Mouse (Mus musculus): ENCODE results near the gene Pdia5. TPM values are rescaled to one million over a fixed set of nuclear protein-coding genes. Genes with fewer than 3 reads are reported as not detected.

The Pdia5 gene
- polyA plus RNA-seq, 1 experiment from 2014 or later, result 18.4 TPM

DNA sequence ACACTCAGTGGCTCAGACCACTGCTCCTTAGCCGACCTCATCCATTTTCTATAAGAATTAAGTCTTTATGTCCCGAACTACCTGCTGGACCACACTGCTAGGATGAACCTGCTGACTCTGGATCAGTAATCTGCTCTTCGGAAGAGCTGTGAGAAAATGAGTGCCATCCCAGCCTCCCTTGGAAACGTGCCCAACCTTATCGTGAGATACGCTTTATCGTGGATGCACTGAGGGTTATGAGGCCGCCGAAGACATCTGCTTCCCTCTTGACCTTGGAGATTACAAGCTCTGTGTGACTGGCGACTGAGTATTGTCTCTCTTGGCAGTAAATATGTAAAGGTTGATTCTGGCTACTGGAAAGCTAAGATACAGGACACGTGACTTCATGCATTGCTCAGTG, 11.8 kb upstream of the Pdia5 start:
- TF ChIP-seq CTCF (IDR thresholded peaks at IDR 0.05; ENCODE audit: low read depth), result no peak
- no peak for DNase-seq
- Histone ChIP-seq H3K4me3 (ENCODE audit: low read depth, low read length) (no peak overlapping the region), H3K9ac (no peak overlapping the region), H3K9me3 (ENCODE audit: low read depth, low read length) (no peaks in the 10 kb centered on the region), H3K4me1 (ENCODE audit: insufficient read depth) (no peaks in the 10 kb centered on the region), H3K27ac (ENCODE audit: low read depth) (no peak overlapping the region), H3K36me3 (ENCODE audit: insufficient read depth) (no peaks in the 10 kb centered on the region), H3K4me2 (no peak overlapping the region), H3K27me3 (ENCODE audit: insufficient read depth, low read length) (no peaks in the 10 kb centered on the region)
- ATAC-seq (ENCODE audit: insufficient read depth), result no peak
- 61% methylated on average over 11 of the region's 11 CpGs for WGBS

GRCm38 (mm10) chr16:35501106-35501760, 10.6 kb upstream of the Pdia5 start:
- Histone ChIP-seq H3K9me3 (ENCODE audit: low read depth, low read length) (no peaks in the 10 kb centered on the region), H3K4me3 (ENCODE audit: low read depth, low read length) (no peak overlapping the region), H3K27ac (ENCODE audit: low read depth) (no peak overlapping the region), H3K9ac (no peak overlapping the region), H3K36me3 (ENCODE audit: insufficient read depth) (no peaks in the 10 kb centered on the region), H3K4me2 (no peak overlapping the region), H3K4me1 (ENCODE audit: insufficient read depth) (no peaks in the 10 kb centered on the region), H3K27me3 (ENCODE audit: insufficient read depth, low read length) (no peaks in the 10 kb centered on the region)
- no peak for TF ChIP-seq CTCF (IDR thresholded peaks at IDR 0.05; ENCODE audit: low read depth)
- 51% methylated on average over 4 of the region's 4 CpGs for WGBS
- no peak for ATAC-seq (ENCODE audit: insufficient read depth)
- DNase-seq, result no peak

- no peaks in the 10 kb centered on the region for H3K27me3 ChIP-seq (ENCODE audit: insufficient read depth, low read length)
- ATAC-seq (ENCODE audit: insufficient read depth) (no peak), DNase-seq (no peak)
- no peak overlapping the region for H3K4me2 ChIP-seq
- no peak overlapping the region for H3K4me3 ChIP-seq (ENCODE audit: low read depth, low read length)
- no peaks in the 10 kb centered on the region for H3K9me3 ChIP-seq (ENCODE audit: low read depth, low read length)
- no peaks in the 10 kb centered on the region for H3K4me1 ChIP-seq (ENCODE audit: insufficient read depth)
- H3K27ac ChIP-seq (ENCODE audit: low read depth), result no peak overlapping the region
- WGBS, result 77% methylated on average over 3 of the region's 3 CpGs
- no peaks in the 10 kb centered on the region for H3K36me3 ChIP-seq (ENCODE audit: insufficient read depth)
- TF ChIP-seq CTCF (IDR thresholded peaks at IDR 0.05; ENCODE audit: low read depth), result no peak
- H3K9ac ChIP-seq, result no peak overlapping the region
Observed at GRCm38 (mm10) chr16:35500342-35500741, 9.7 kb upstream of the Pdia5 start.

DNA sequence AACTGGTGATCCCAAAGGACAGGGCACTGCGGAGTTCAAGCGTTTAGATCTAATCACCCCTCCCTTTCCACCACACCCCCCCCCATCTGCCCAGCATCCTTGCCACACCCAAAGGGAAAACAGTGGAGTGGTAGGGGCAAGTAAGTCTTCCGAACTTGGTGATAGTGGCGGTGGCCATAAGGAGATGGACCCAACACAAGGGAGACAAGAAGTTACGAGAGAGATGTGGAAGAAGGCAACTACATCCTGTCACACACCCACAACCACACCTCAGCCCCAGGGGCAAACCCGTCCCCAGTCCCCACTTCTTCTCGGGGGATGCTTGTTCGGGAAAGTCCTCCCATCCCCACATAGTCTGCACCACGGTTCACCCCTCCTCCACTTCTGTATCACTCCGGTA, 880 bp downstream of the Pdia5 start:
- Histone ChIP-seq H3K4me3 (ENCODE audit: low read depth, low read length) (peak overlapping the region; percentile 74), H3K4me2 (peak overlapping the region; percentile 95), H3K36me3 (ENCODE audit: insufficient read depth) (no peaks in the 10 kb centered on the region), H3K27ac (ENCODE audit: low read depth) (no peak overlapping the region), H3K27me3 (ENCODE audit: insufficient read depth, low read length) (no peaks in the 10 kb centered on the region), H3K9me3 (ENCODE audit: low read depth, low read length) (no peaks in the 10 kb centered on the region), H3K9ac (peak overlapping the region; percentile 67), H3K4me1 (ENCODE audit: insufficient read depth) (peaks cover 6% of the 10 kb centered on the region; the same call in 1 of the 2 replicates)
- ATAC-seq (ENCODE audit: insufficient read depth), result peak; percentile 9; the same call in 1 of the 2 replicates
- TF ChIP-seq CTCF (IDR thresholded peaks at IDR 0.05; ENCODE audit: low read depth), result no peak
- DNase-seq, result no peak
- 7% methylated on average over 10 of the region's 10 CpGs for WGBS

GRCm38 (mm10) chr16:35489066-35489718, 1.5 kb downstream of the Pdia5 start:
- H3K27me3 ChIP-seq (ENCODE audit: insufficient read depth, low read length), result no peaks in the 10 kb centered on the region
- no peak overlapping the region for H3K27ac ChIP-seq (ENCODE audit: low read depth)
- WGBS, result 36% methylated on average over 10 of the region's 10 CpGs
- H3K9ac ChIP-seq, result peak overlapping the region; percentile 67; the same call in 1 of the 2 replicates
- no peak for ATAC-seq (ENCODE audit: insufficient read depth)
- no peaks in the 10 kb centered on the region for H3K36me3 ChIP-seq (ENCODE audit: insufficient read depth)
- peak overlapping the region; percentile 74 for H3K4me3 ChIP-seq (ENCODE audit: low read depth, low read length)
- TF ChIP-seq CTCF (IDR thresholded peaks at IDR 0.05; ENCODE audit: low read depth), result no peak
- H3K4me2 ChIP-seq, result peak overlapping the region; percentile 95
- no peaks in the 10 kb centered on the region for H3K9me3 ChIP-seq (ENCODE audit: low read depth, low read length)
- H3K4me1 ChIP-seq (ENCODE audit: insufficient read depth), result peaks cover 6% of the 10 kb centered on the region; the same call in 1 of the 2 replicates
- DNase-seq, result peak; percentile 6

GRCm38 (mm10) chr16:35487776-35488175, 2.9 kb downstream of the Pdia5 start:
- Histone ChIP-seq H3K27ac (ENCODE audit: low read depth) (no peak overlapping the region), H3K4me3 (ENCODE audit: low read depth, low read length) (no peak overlapping the region), H3K9me3 (ENCODE audit: low read depth, low read length) (no peaks in the 10 kb centered on the region), H3K27me3 (ENCODE audit: insufficient read depth, low read length) (no peaks in the 10 kb centered on the region), H3K9ac (no peak overlapping the region), H3K4me1 (ENCODE audit: insufficient read depth) (peaks cover 6% of the 10 kb centered on the region; the same call in 1 of the 2 replicates), H3K36me3 (ENCODE audit: insufficient read depth) (no peaks in the 10 kb centered on the region), H3K4me2 (no peak overlapping the region)
- DNase-seq (no peak), ATAC-seq (ENCODE audit: insufficient read depth) (no peak)
- WGBS, result 88% methylated on average over 4 of the region's 4 CpGs
- no peak for TF ChIP-seq CTCF (IDR thresholded peaks at IDR 0.05; ENCODE audit: low read depth)

GRCm38 (mm10) chr16:35487056-35487455, 3.6 kb downstream of the Pdia5 start:
- no peaks in the 10 kb centered on the region for H3K36me3 ChIP-seq (ENCODE audit: insufficient read depth)
- no peaks in the 10 kb centered on the region for H3K9me3 ChIP-seq (ENCODE audit: low read depth, low read length)
- ATAC-seq (ENCODE audit: insufficient read depth) (no peak), DNase-seq (no peak)
- no peaks in the 10 kb centered on the region for H3K27me3 ChIP-seq (ENCODE audit: insufficient read depth, low read length)
- no peak overlapping the region for H3K4me2 ChIP-seq
- TF ChIP-seq CTCF (IDR thresholded peaks at IDR 0.05; ENCODE audit: low read depth), result no peak
- no peak overlapping the region for H3K4me3 ChIP-seq (ENCODE audit: low read depth, low read length)
- no peak overlapping the region for H3K9ac ChIP-seq
- H3K27ac ChIP-seq (ENCODE audit: low read depth), result no peak overlapping the region
- H3K4me1 ChIP-seq (ENCODE audit: insufficient read depth), result peaks cover 6% of the 10 kb centered on the region; the same call in 1 of the 2 replicates
- WGBS, result 47% methylated on average over 4 of the region's 4 CpGs
